Mouse (Mus musculus): ENCODE data around the gene Nod2.

Nod2 gene

GRCm38 (mm10) chr8:88675372-88676165, 28.5 kb downstream of the Nod2 start:
- peak; percentile 72 for ATAC-seq (ENCODE audit: low TSS enrichment)

- ATAC-seq (ENCODE audit: low TSS enrichment): no peak
Observed at GRCm38 (mm10) chr8:88677071-88677470, 30.0 kb downstream of the Nod2 start.

- ATAC-seq (ENCODE audit: low TSS enrichment): peak; percentile 67
Observed at GRCm38 (mm10) chr8:88680566-88680965, 33.5 kb downstream of the Nod2 start.

- peak; percentile 78 for ATAC-seq (ENCODE audit: low TSS enrichment)
Observed at GRCm38 (mm10) chr8:88681046-88681445, 33.9 kb downstream of the Nod2 start.

- ATAC-seq (ENCODE audit: low TSS enrichment): no peak; the same call in 1 of the 2 replicates
Observed at GRCm38 (mm10) chr8:88683656-88684289, 36.7 kb downstream of the Nod2 start.

- no peak for ATAC-seq (ENCODE audit: low TSS enrichment)
Observed at GRCm38 (mm10) chr8:88686226-88686905, 39.3 kb downstream of the Nod2 start.

GRCm38 (mm10) chr8:88686906-88687235, 39.8 kb downstream of the Nod2 start:
- ATAC-seq (ENCODE audit: low TSS enrichment): no peak; the same call in 1 of the 2 replicates

GRCm38 (mm10) chr8:88689151-88689550, 42.0 kb downstream of the Nod2 start:
- ATAC-seq (ENCODE audit: low TSS enrichment): no peak

GRCm38 (mm10) chr8:88689891-88690290, 42.8 kb downstream of the Nod2 start:
- no peak for ATAC-seq (ENCODE audit: low TSS enrichment)

- ATAC-seq (ENCODE audit: low TSS enrichment): no peak
Observed at GRCm38 (mm10) chr8:88691342-88691948, 44.3 kb downstream of the Nod2 start.

- no peak for ATAC-seq (ENCODE audit: low TSS enrichment)
Observed at GRCm38 (mm10) chr8:88691961-88692360, 44.8 kb downstream of the Nod2 start.

- ATAC-seq (ENCODE audit: low TSS enrichment): no peak
Observed at GRCm38 (mm10) chr8:88692866-88693265, 45.8 kb downstream of the Nod2 start.

GRCm38 (mm10) chr8:88693376-88693775, 46.3 kb downstream of the Nod2 start:
- no peak for ATAC-seq (ENCODE audit: low TSS enrichment)

GRCm38 (mm10) chr8:88694291-88694690, 47.2 kb downstream of the Nod2 start:
- ATAC-seq (ENCODE audit: low TSS enrichment): no peak

- ATAC-seq (ENCODE audit: low TSS enrichment): peak; percentile 17
Observed at GRCm38 (mm10) chr8:88696228-88696627, 49.1 kb downstream of the Nod2 start.

GRCm38 (mm10) chr8:88696721-88697641, 49.9 kb downstream of the Nod2 start, which contains the start of gene Cyld:
Gene Cyld (plus strand): TSS chr8:88697028.
- ATAC-seq (ENCODE audit: low TSS enrichment): peak; percentile 97

- ATAC-seq (ENCODE audit: low TSS enrichment): no peak
Observed at GRCm38 (mm10) chr8:88697642-88698031, 50.5 kb downstream of the Nod2 start.

GRCm38 (mm10) chr8:88698048-88698447, 50.9 kb downstream of the Nod2 start:
- ATAC-seq (ENCODE audit: low TSS enrichment): no peak

GRCm38 (mm10) chr8:88701611-88702010, 54.5 kb downstream of the Nod2 start:
- ATAC-seq (ENCODE audit: low TSS enrichment): 0 out of 2 replicates have a peak, but pooled peaks have one; percentile 18

GRCm38 (mm10) chr8:88702816-88703215, 55.7 kb downstream of the Nod2 start:
- ATAC-seq (ENCODE audit: low TSS enrichment): no peak
